Mouse (Mus musculus) cortical plate, adult 2 months (tissue): ENCODE measurements around the gene Oog1.
"Not testable (repeated sequence)": the region's sequence is repeated elsewhere in the genome, so short reads cannot be mapped to it uniquely, and the experiment has no call there.

Experiments used
- CTCF ChIP-seq: fragments of 200-500 bp; IDR thresholded peaks from 2 replicates; pipeline ENCODE4 v1.5.1; 2011; ENCODE audit warnings: mild to moderate bottlenecking, control low read depth, low read length; ENCODE audit not compliant: insufficient read depth; ENCODE audit errors: extremely low read depth
- POLR2A ChIP-seq: fragments of 200-500 bp; IDR thresholded peaks from 2 replicates; pipeline ENCODE4 v1.6.1; 2011; ENCODE audit warnings: mild to moderate bottlenecking, low read length, control low read depth; ENCODE audit not compliant: insufficient read depth; ENCODE audit errors: extremely low read depth

- not testable (repeated sequence) for TF ChIP-seq CTCF, POLR2A
Observed at GRCm38 (mm10) chr12:87644520-87644919, 42.0 kb downstream of the Oog1 start, which contains the start of gene Gm16381.
